Mouse (Mus musculus) forebrain, postnatal 0 days (tissue): ENCODE measurements around the gene Dner. TPM values are rescaled to one million over a fixed set of nuclear protein-coding genes. Genes with fewer than 3 reads are reported as not detected.

Experiments used
- ATAC-seq: fragments of 200-750 bp; cut with Nextera tagmentation; 2 replicates; pipeline ENCODE4 v1.8.0; 2017; ENCODE audit warnings: mild to moderate bottlenecking, moderate library complexity
- DNase-seq: peaks from one replicate; pipeline ENCODE4 v3.0.0-alpha.2; 2015
- H3K27ac ChIP-seq: fragments of 300-500 bp; sonication (generic); 2 replicates; pipeline ENCODE4 v1.5.1; 2014; ENCODE audit warnings: low read depth, mild to moderate bottlenecking, antibody characterized with exemption, low read length, moderate library complexity, mixed read lengths
- H3K27me3 ChIP-seq: fragments of 300-500 bp; sonication (generic); 2 replicates; pipeline ENCODE4 v1.6.1; 2014; ENCODE audit warnings: mild to moderate bottlenecking, low read length, mixed read lengths; ENCODE audit not compliant: insufficient read depth
- H3K36me3 ChIP-seq: fragments of 300-500 bp; sonication (generic); 2 replicates; pipeline ENCODE4 v1.6.1; 2014; ENCODE audit warnings: mild to moderate bottlenecking, moderate library complexity; ENCODE audit not compliant: insufficient read depth
- H3K4me1 ChIP-seq: fragments of 300-500 bp; sonication (generic); 2 replicates; pipeline ENCODE4 v1.6.1; 2014; ENCODE audit warnings: antibody characterized with exemption; ENCODE audit not compliant: insufficient read depth
- H3K4me2 ChIP-seq: fragments of 300-500 bp; sonication (generic); 2 replicates; pipeline ENCODE4 v1.6.1; 2014; ENCODE audit warnings: low read depth, mild to moderate bottlenecking, moderate library complexity
- H3K4me3 ChIP-seq: fragments of 300-500 bp; sonication (generic); 2 replicates; pipeline ENCODE4 v1.5.1; 2014; ENCODE audit warnings: low read depth, low read length, mixed read lengths
- H3K9ac ChIP-seq: fragments of 300-500 bp; sonication (generic); 2 replicates; pipeline ENCODE4 v1.6.1; 2014; ENCODE audit warnings: mild to moderate bottlenecking
- H3K9me3 ChIP-seq: fragments of 300-500 bp; sonication (generic); 2 replicates; pipeline ENCODE4 v1.6.1; 2016; ENCODE audit warnings: low read length
- CTCF ChIP-seq: sonication (generic); IDR thresholded peaks from 2 replicates; pipeline ENCODE4 v1.5.1; 2016; ENCODE audit warnings: antibody characterized with exemption, control low read depth, low read depth
- WGBS: fragments of 180-500 bp; shearing (Covaris S2); extraction: QIAGEN DNeasy Blood & Tissue Kit; methylation state at CpG from one replicate; pipeline ENCODE4 v1.1.7; 2014; 5-methylcytosine and 5-hydroxymethylcytosine counted together
- polyA plus RNA-seq: library from polyadenylated mRNA; unstranded; fragments of >200 nt; fragmentation: Nextera tagmentation; extraction: Ambion mirVana; gene quantifications from 2 replicates; pipeline ENCODE4 v1.2.1, GENCODE M21; 2015
- total RNA-seq: library from RNA; depleted of rRNA; stranded (reverse); fragments of >200 nt; gene quantifications from 2 replicates; pipeline ENCODE4 v1.2.3, GENCODE M21; 2014

Gene Dner
- total and polyA plus RNA-seq, 2 experiments from 2014 or later = 265 to 295 TPM

- ATAC-seq = no peak
- WGBS = 86% methylated on average over 10 of the region's 10 CpGs
Measured at GRCm38 (mm10) chr1:84449566-84450278, 246.3 kb downstream of the Dner start.

GRCm38 (mm10) chr1:84443640-84444039 is 252.4 kb downstream of the Dner start:
- 24% methylated on average over 3 of the region's 3 CpGs for WGBS

More at GRCm38 (mm10) chr1:84449566-84450278, 246.3 kb downstream of the Dner start:
- no peak overlapping the region for H3K4me2 ChIP-seq
- no peak for TF ChIP-seq CTCF
- no peaks in the 10 kb centered on the region for H3K27me3 ChIP-seq
- DNase-seq = no peak
- no peak overlapping the region for H3K4me3 ChIP-seq
- no peak overlapping the region for H3K27ac ChIP-seq
- H3K9ac ChIP-seq = no peak overlapping the region
- H3K9me3 ChIP-seq = no peaks in the 10 kb centered on the region
- no peaks in the 10 kb centered on the region for H3K36me3 ChIP-seq
- H3K4me1 ChIP-seq = no peaks in the 10 kb centered on the region

GRCm38 (mm10) chr1:84443050-84443449 is 253.0 kb downstream of the Dner start:
- Histone ChIP-seq H3K4me3 (no peak overlapping the region), H3K9me3 (no peaks in the 10 kb centered on the region), H3K9ac (no peak overlapping the region), H3K27ac (peak overlapping the region; percentile 35; the same call in 1 of the 2 replicates), H3K27me3 (no peaks in the 10 kb centered on the region), H3K4me1 (peaks cover 12% of the 10 kb centered on the region; the same call in 1 of the 2 replicates), H3K4me2 (no peak overlapping the region), H3K36me3 (0 out of 2 replicates have a peak, but pooled peaks cover 3% of the 10 kb centered on the region)
- no peak for DNase-seq
- no peak for TF ChIP-seq CTCF
- ATAC-seq = no peak
- WGBS = 88% methylated on average over 5 of the region's 5 CpGs

More at GRCm38 (mm10) chr1:84443640-84444039, 252.4 kb downstream of the Dner start:
- ATAC-seq (peak; percentile 86), DNase-seq (peak; percentile 52)
- Histone ChIP-seq H3K27ac (peak overlapping the region; percentile 59), H3K9ac (no peak overlapping the region), H3K9me3 (no peaks in the 10 kb centered on the region), H3K4me2 (no peak overlapping the region), H3K4me3 (no peak overlapping the region), H3K27me3 (no peaks in the 10 kb centered on the region), H3K4me1 (peaks cover 12% of the 10 kb centered on the region; the same call in 1 of the 2 replicates), H3K36me3 (0 out of 2 replicates have a peak, but pooled peaks cover 3% of the 10 kb centered on the region)
- TF ChIP-seq CTCF = no peak

- DNase-seq (no peak), ATAC-seq (no peak)
- Histone ChIP-seq H3K9ac (no peak overlapping the region), H3K4me3 (no peak overlapping the region), H3K4me2 (no peak overlapping the region), H3K27ac (no peak overlapping the region), H3K27me3 (no peaks in the 10 kb centered on the region), H3K4me1 (peaks cover 12% of the 10 kb centered on the region; the same call in 1 of the 2 replicates), H3K36me3 (0 out of 2 replicates have a peak, but pooled peaks cover 3% of the 10 kb centered on the region), H3K9me3 (no peaks in the 10 kb centered on the region)
- WGBS = 53% methylated on average over 3 of the region's 3 CpGs
- TF ChIP-seq CTCF = no peak
Measured at GRCm38 (mm10) chr1:84441419-84441818, 254.6 kb downstream of the Dner start.

GRCm38 (mm10) chr1:84437565-84437964 is 258.5 kb downstream of the Dner start:
- H3K27ac ChIP-seq = no peak overlapping the region

GRCm38 (mm10) chr1:84436281-84436680 is 259.7 kb downstream of the Dner start:
- ATAC-seq = no peak
- H3K4me3 ChIP-seq = no peak overlapping the region

More at GRCm38 (mm10) chr1:84437565-84437964, 258.5 kb downstream of the Dner start:
- TF ChIP-seq CTCF = no peak
- H3K9me3 ChIP-seq = no peaks in the 10 kb centered on the region
- H3K9ac ChIP-seq = no peak overlapping the region
- H3K27me3 ChIP-seq = no peaks in the 10 kb centered on the region
- H3K4me2 ChIP-seq = no peak overlapping the region
- H3K4me1 ChIP-seq = no peaks in the 10 kb centered on the region
- no peaks in the 10 kb centered on the region for H3K36me3 ChIP-seq
- ATAC-seq (no peak), DNase-seq (no peak)
- no peak overlapping the region for H3K4me3 ChIP-seq

GRCm38 (mm10) chr1:84433291-84433980 is 262.6 kb downstream of the Dner start:
- peak; percentile 55 for DNase-seq
- no peak overlapping the region for H3K4me2 ChIP-seq
- no peaks in the 10 kb centered on the region for H3K9me3 ChIP-seq
- no peaks in the 10 kb centered on the region for H3K27me3 ChIP-seq
- H3K9ac ChIP-seq = no peak overlapping the region
- no peaks in the 10 kb centered on the region for H3K4me1 ChIP-seq
- no peak overlapping the region for H3K27ac ChIP-seq
- 83% methylated on average over 6 of the region's 6 CpGs for WGBS
- H3K4me3 ChIP-seq = no peak overlapping the region
- no peak; the same call in 1 of the 2 replicates for ATAC-seq
- peak; percentile 58 for TF ChIP-seq CTCF
- H3K36me3 ChIP-seq = no peaks in the 10 kb centered on the region

More at GRCm38 (mm10) chr1:84436281-84436680, 259.7 kb downstream of the Dner start:
- no peaks in the 10 kb centered on the region for H3K4me1 ChIP-seq
- H3K4me2 ChIP-seq = no peak overlapping the region
- WGBS = 70% methylated on average over 1 of the region's 1 CpGs
- no peak overlapping the region for H3K27ac ChIP-seq
- H3K36me3 ChIP-seq = no peaks in the 10 kb centered on the region
- no peaks in the 10 kb centered on the region for H3K9me3 ChIP-seq
- no peak for TF ChIP-seq CTCF
- H3K9ac ChIP-seq = no peak overlapping the region
- no peak for DNase-seq
- H3K27me3 ChIP-seq = no peaks in the 10 kb centered on the region
